Mouse (Mus musculus) heart, adult 2 months (tissue): ENCODE measurements at regions not wholly inside any gene's neighbourhood (a gene's known extent, or its start where the extent isn't known, plus 50 kb on each side); places are given as distances from the start of the nearest gene placed in this dataset.

ENCODE experiments used
- DNase-seq, 2 experiments: peaks; one replicate each; pipeline ENCODE4 v3.0.0; 2021
- H3K27ac ChIP-seq: fragments of 200-600 bp; 2 replicates; pipeline ENCODE4 v1.8.1; 2022
- H3K27me3 ChIP-seq: fragments of 200-500 bp; 2 replicates; pipeline ENCODE4 v1.6.1; 2012; ENCODE audit warnings: mild to moderate bottlenecking, low read length, inconsistent platforms, mixed read lengths; ENCODE audit not compliant: control insufficient read depth, insufficient read depth
- H3K36me3 ChIP-seq: fragments of 200-500 bp; 2 replicates; pipeline ENCODE4 v1.6.1; 2012; ENCODE audit warnings: low read length, inconsistent platforms; ENCODE audit not compliant: control insufficient read depth, insufficient read depth
- H3K4me1 ChIP-seq: fragments of 200-500 bp; 2 replicates; pipeline ENCODE4 v1.6.1; 2011; ENCODE audit warnings: low read length; ENCODE audit not compliant: control insufficient read depth, insufficient read depth
- H3K4me3 ChIP-seq: fragments of 200-600 bp; 2 replicates; pipeline ENCODE4 v1.8.1; 2022
- H3K79me2 ChIP-seq: fragments of 200-500 bp; replicated peaks from 2 replicates; pipeline ENCODE4 v1.6.1; 2012; ENCODE audit warnings: mild to moderate bottlenecking, inconsistent platforms, low read length, moderate library complexity, mixed read lengths; ENCODE audit not compliant: control insufficient read depth, insufficient read depth
- H3K9ac ChIP-seq: fragments of 200-500 bp; 2 replicates; pipeline ENCODE4 v1.6.1; 2012; ENCODE audit warnings: low read depth, mild to moderate bottlenecking, control low read depth, inconsistent platforms, low read length, mixed read lengths
- CTCF ChIP-seq: fragments of 200-600 bp; IDR thresholded peaks from 2 replicates; pipeline ENCODE4 v1.8.1; 2022; ENCODE audit warnings: antibody characterized with exemption, mild to moderate bottlenecking, moderate library complexity
- EP300 ChIP-seq: fragments of 200-500 bp; IDR thresholded peaks from 2 replicates; pipeline ENCODE4 v1.6.1; 2011; ENCODE audit warnings: low read depth, low read length, control low read depth; ENCODE audit not compliant: insufficient read depth
- POLR2A ChIP-seq: fragments of 200-500 bp; IDR thresholded peaks from 2 replicates; pipeline ENCODE4 v1.6.1; 2011; ENCODE audit warnings: mild to moderate bottlenecking, low read depth, low read length, control low read depth; ENCODE audit not compliant: insufficient read depth
- WGBS: fragments of 180-500 bp; shearing (Covaris S2); methylation state at CpG from one replicate; pipeline ENCODE4 v1.1.7; 2018; 5-methylcytosine and 5-hydroxymethylcytosine counted together
- intact Hi-C: fragments of 180-260 bp; cut with DNase I; formaldehyde crosslinking; loops from one replicate; pipeline ENCODE4 v1.15.1; 2025

DNA sequence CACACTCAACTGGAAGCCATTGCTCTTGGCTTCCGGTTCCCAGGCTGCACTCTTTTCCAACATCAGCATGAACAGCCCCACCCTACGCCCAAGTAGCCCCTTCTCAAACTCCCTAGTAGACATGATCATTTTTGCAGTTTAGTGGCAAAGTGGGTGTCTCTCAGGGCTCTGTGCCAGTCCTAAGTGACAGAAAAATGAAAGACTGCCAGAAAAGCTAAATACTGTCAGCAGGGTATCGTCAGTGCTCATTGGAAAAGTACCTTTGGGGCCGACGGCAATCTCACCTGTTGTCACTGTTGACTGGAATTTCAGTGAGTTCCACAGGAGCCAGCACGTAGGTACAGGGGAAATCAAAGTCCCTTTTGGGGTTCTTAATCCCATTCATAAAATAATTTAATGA lies 211.0 kb downstream of the Gm10260 start:
- H3K27ac ChIP-seq: peak overlapping the region; percentile 84
- intact Hi-C loops: loop anchor here (2.0 to 5.0 kb wide), 3 partner anchors 17 to 307 kb away; partner anchors contain the start of gene Enc1
- no peak overlapping the region for H3K9ac ChIP-seq
- peaks cover 2% of the 10 kb centered on the region for H3K36me3 ChIP-seq
- H3K79me2 ChIP-seq: no peaks in the 10 kb centered on the region
- TF ChIP-seq EP300: no peak
- no peak for TF ChIP-seq POLR2A
- TF ChIP-seq CTCF: no peak
- no peak for DNase-seq
- H3K4me3 ChIP-seq: no peak overlapping the region
- WGBS: 88% methylated on average over 6 of the region's 6 CpGs
- peaks cover 14% of the 10 kb centered on the region for H3K4me1 ChIP-seq
- no peaks in the 10 kb centered on the region for H3K27me3 ChIP-seq

DNA sequence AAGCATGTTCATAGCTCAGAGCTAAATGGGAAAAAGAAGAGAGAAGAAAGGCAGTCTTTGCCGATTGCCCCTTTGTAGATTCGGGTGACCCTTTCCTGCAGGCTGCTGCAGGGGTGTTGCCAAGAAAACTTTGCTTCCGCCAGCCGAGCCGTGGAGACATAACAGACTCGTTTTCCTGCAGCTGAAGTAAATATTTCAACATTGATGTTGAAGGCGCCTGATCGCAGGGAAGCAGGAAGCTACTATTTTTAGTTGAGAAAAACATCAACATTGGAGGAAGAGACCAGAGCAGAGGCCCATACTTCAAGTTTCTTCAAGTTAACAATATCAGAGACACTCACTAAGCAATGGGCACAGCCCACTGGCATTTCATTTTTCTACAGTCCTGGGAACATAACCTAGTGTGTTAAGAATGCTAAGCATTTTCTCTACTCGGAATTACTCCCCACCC lies 211.9 kb downstream of the Gm10260 start:
- H3K4me1 ChIP-seq: peaks cover 14% of the 10 kb centered on the region
- H3K79me2 ChIP-seq: no peaks in the 10 kb centered on the region
- intact Hi-C loops: loop anchor here (2.0 to 5.0 kb wide), 3 partner anchors 18 to 306 kb away; partner anchors contain the start of gene Enc1
- H3K27me3 ChIP-seq: no peaks in the 10 kb centered on the region
- DNase-seq: peak; percentile 72 to 83
- peaks cover 2% of the 10 kb centered on the region for H3K36me3 ChIP-seq
- 15% methylated on average over 9 of the region's 9 CpGs for WGBS
- TF ChIP-seq EP300 (peak; percentile 69), POLR2A (no peak)
- H3K9ac ChIP-seq: no peak overlapping the region
- peak overlapping the region; percentile 84 for H3K27ac ChIP-seq
- peak overlapping the region; percentile 3; the same call in 1 of the 2 replicates for H3K4me3 ChIP-seq

- H3K27ac ChIP-seq: peak overlapping the region; percentile 38
- no peak overlapping the region for H3K4me3 ChIP-seq
- 35% methylated on average over 5 of the region's 5 CpGs for WGBS
- H3K27me3 ChIP-seq: no peaks in the 10 kb centered on the region
- H3K4me1 ChIP-seq: peaks cover 14% of the 10 kb centered on the region
- H3K36me3 ChIP-seq: peaks cover 2% of the 10 kb centered on the region
- TF ChIP-seq CTCF: no peak
- no peak for TF ChIP-seq POLR2A
- no peak for TF ChIP-seq EP300
- no peak for DNase-seq
- intact Hi-C loops: loop anchor here (5.0 kb wide), 2 partner anchors 250 to 305 kb away; partner anchors contain the start of gene Enc1
- H3K9ac ChIP-seq: no peak overlapping the region
- H3K79me2 ChIP-seq: no peaks in the 10 kb centered on the region
These were observed 213.5 kb downstream of the Gm10260 start for GRCm38 (mm10) chr13:97546936-97547335.

- no peak overlapping the region for H3K9ac ChIP-seq
- peak overlapping the region; percentile 18; the same call in 1 of the 2 replicates for H3K27ac ChIP-seq
- H3K36me3 ChIP-seq: peaks cover 2% of the 10 kb centered on the region
- no peaks in the 10 kb centered on the region for H3K79me2 ChIP-seq
- TF ChIP-seq POLR2A (no peak), EP300 (no peak), CTCF (no peak)
- DNase-seq: peak in 1 of 2 experiments; percentile 34
- no peaks in the 10 kb centered on the region for H3K27me3 ChIP-seq
- no peak overlapping the region for H3K4me3 ChIP-seq
- intact Hi-C loops: loop anchor here (5.0 kb wide), 2 partner anchors 249 to 304 kb away; partner anchors contain the start of gene Enc1
- peaks cover 14% of the 10 kb centered on the region for H3K4me1 ChIP-seq
- WGBS: 73% methylated on average over 9 of the region's 9 CpGs
These were observed 214.4 kb downstream of the Gm10260 start for GRCm38 (mm10) chr13:97545971-97546454.

DNA sequence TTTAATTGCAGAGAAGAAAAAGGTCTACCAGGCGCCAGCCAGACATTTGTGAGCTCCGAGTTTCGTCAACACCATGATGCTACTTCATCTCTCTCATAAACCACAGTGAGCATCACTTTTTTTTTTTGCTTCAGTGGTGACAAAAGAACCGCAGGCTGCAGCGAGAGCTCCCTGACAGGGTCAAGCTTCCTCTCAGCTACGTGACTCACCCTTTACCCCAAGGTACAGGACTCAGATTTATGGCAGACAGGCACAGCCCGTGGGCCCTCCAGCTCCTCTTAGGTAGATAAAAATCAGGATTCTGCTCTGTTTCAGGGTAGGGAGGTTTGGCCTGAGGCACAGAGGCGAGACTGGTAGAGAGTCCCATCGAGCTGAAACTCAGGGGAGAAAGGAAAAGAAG lies 220.7 kb downstream of the Gm10260 start:
- intact Hi-C loops: no loop called here
- DNase-seq: no peak
- 75% methylated on average over 9 of the region's 9 CpGs for whole genome bisulfite sequencing
- H3K27ac ChIP-seq: no peak overlapping the region
- H3K27me3 ChIP-seq: no peaks in the 10 kb centered on the region
- H3K4me3 ChIP-seq: no peak overlapping the region
- H3K4me1 ChIP-seq: no peaks in the 10 kb centered on the region
- no peak overlapping the region for H3K9ac ChIP-seq
- H3K36me3 ChIP-seq: no peaks in the 10 kb centered on the region
- TF ChIP-seq CTCF (no peak), EP300 (no peak), POLR2A (no peak)
- H3K79me2 ChIP-seq: no peaks in the 10 kb centered on the region

DNA sequence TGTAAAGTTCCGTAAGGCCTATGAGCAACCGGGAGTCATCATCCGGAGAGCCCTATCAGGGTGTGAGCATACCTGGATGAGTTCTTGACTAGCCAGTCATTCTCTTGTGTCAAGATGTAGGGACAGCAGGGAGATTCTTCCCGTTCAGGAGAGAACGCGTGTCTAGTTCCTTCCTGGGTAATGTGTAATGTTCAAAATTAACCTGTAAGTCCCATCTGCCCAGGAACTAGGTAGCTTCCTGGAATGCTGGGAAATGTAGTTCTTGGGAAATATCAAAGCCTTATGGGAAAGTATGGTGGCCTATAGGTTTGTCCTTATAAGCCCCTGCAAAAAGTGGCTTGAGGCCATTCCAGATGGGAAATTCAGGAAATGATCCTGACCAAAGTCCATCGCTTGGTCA lies 222.0 kb downstream of the Gm10260 start:
- Histone ChIP-seq H3K4me1 (no peaks in the 10 kb centered on the region), H3K79me2 (no peaks in the 10 kb centered on the region), H3K9ac (no peak overlapping the region), H3K27ac (no peak overlapping the region), H3K4me3 (no peak overlapping the region), H3K36me3 (no peaks in the 10 kb centered on the region), H3K27me3 (no peaks in the 10 kb centered on the region)
- no peak for DNase-seq
- TF ChIP-seq EP300 (no peak), POLR2A (no peak), CTCF (no peak)
- 75% methylated on average over 7 of the region's 7 CpGs for WGBS
- intact Hi-C loops: no loop called here
